Mouse (Mus musculus) midbrain, embryonic 14.5 days (tissue): ENCODE results near the gene Uaca. TPM values are rescaled to one million over a fixed set of nuclear protein-coding genes. Genes with fewer than 3 reads are reported as not detected.

ENCODE experiments used
- ATAC-seq: fragments of 200-750 bp; cut with Nextera tagmentation; 2 replicates; pipeline ENCODE4 v1.8.0; 2017; ENCODE audit warnings: moderate number of reproducible peaks, moderate library complexity; ENCODE audit not compliant: low FRiP score, low TSS enrichment
- DNase-seq: peaks from one replicate; pipeline ENCODE4 v3.0.0-alpha.2; 2015
- H3K27ac ChIP-seq: fragments of 300-500 bp; sonication (generic); replicated peaks from 2 replicates; pipeline ENCODE4 v1.5.1; 2014; ENCODE audit warnings: mild to moderate bottlenecking, low read depth, low read length, moderate library complexity
- H3K27me3 ChIP-seq: fragments of 300-500 bp; sonication (generic); 2 replicates; pipeline ENCODE4 v1.6.1; 2014; ENCODE audit warnings: low read length, control low read depth, mixed read lengths; ENCODE audit not compliant: control insufficient read depth, insufficient read depth
- H3K36me3 ChIP-seq: fragments of 300-500 bp; sonication (generic); 2 replicates; pipeline ENCODE4 v1.6.1; 2014; ENCODE audit warnings: low read length, control low read depth; ENCODE audit not compliant: control insufficient read depth, insufficient read depth
- H3K4me1 ChIP-seq: fragments of 300-500 bp; sonication (generic); 2 replicates; pipeline ENCODE4 v1.6.1; 2014; ENCODE audit warnings: mild to moderate bottlenecking, antibody characterized with exemption, low read length, control low read depth; ENCODE audit not compliant: control insufficient read depth, insufficient read depth
- H3K4me2 ChIP-seq: fragments of 300-500 bp; sonication (generic); 2 replicates; pipeline ENCODE4 v1.6.1; 2014; ENCODE audit warnings: mild to moderate bottlenecking, low read length, moderate library complexity
- H3K4me3 ChIP-seq: fragments of 300-500 bp; sonication (generic); replicated peaks from 2 replicates; pipeline ENCODE4 v1.5.1; 2014; ENCODE audit warnings: low read depth, low read length
- H3K9ac ChIP-seq: fragments of 300-500 bp; sonication (generic); replicated peaks from 2 replicates; pipeline ENCODE4 v1.6.1; 2014; ENCODE audit warnings: mild to moderate bottlenecking, low read length, moderate library complexity
- H3K9me3 ChIP-seq: fragments of 300-500 bp; sonication (generic); 2 replicates; pipeline ENCODE4 v1.6.1; 2016; ENCODE audit warnings: low read length, control low read depth, mixed read lengths; ENCODE audit not compliant: control insufficient read depth
- WGBS: fragments of 180-500 bp; shearing (Covaris S2); extraction: QIAGEN DNeasy Blood & Tissue Kit; methylation state at CpG from one replicate; pipeline ENCODE4 v1.1.7; 2014; 5-methylcytosine and 5-hydroxymethylcytosine counted together
- polyA plus RNA-seq: library from polyadenylated mRNA; unstranded; fragments of >200 nt; fragmentation: Nextera tagmentation; extraction: Ambion mirVana; gene quantifications from 2 replicates; pipeline ENCODE4 v1.2.1, GENCODE M21; 2014

The Uaca gene
- polyA plus RNA-seq, 1 experiment from 2014 or later = 13.8 TPM

GRCm38 (mm10) chr9:60782057-60782789 lies 12.1 kb upstream of the Uaca start:
- Histone ChIP-seq H3K27ac (no peak overlapping the region), H3K4me2 (no peak overlapping the region), H3K27me3 (no peaks in the 10 kb centered on the region), H3K9me3 (no peaks in the 10 kb centered on the region), H3K4me3 (no peak overlapping the region), H3K4me1 (peaks cover 4% of the 10 kb centered on the region), H3K9ac (no peak overlapping the region), H3K36me3 (no peaks in the 10 kb centered on the region)
- DNase-seq (peak; percentile 58), ATAC-seq (no peak)
- whole genome bisulfite sequencing = 53% methylated on average over 9 of the region's 9 CpGs

DNA sequence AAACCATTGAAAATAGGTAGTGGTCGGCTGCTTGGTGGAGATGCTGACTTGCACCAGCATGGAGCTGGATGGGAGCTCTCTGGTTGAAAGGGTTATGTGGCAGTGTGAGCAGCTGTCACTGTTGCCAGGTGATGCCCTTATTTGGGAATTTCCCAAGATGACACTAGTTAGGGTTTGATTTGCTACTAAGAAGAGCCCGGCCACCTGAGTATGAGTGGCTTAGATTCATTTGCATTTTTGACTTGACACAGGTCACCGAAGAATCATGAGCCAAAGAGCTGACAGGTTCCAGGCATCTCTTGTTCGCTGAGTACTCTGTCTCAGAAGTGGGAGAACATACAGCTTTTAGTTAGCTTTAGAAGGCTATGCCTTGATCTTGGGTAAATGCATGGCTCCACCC lies 9.3 kb upstream of the Uaca start:
- Histone ChIP-seq H3K4me1 (peaks cover 4% of the 10 kb centered on the region), H3K27me3 (no peaks in the 10 kb centered on the region), H3K9me3 (no peaks in the 10 kb centered on the region), H3K4me2 (no peak overlapping the region), H3K9ac (no peak overlapping the region), H3K4me3 (no peak overlapping the region), H3K36me3 (no peaks in the 10 kb centered on the region), H3K27ac (no peak overlapping the region)
- WGBS = 73% methylated on average over 4 of the region's 4 CpGs
- DNase-seq (no peak), ATAC-seq (no peak)

DNA sequence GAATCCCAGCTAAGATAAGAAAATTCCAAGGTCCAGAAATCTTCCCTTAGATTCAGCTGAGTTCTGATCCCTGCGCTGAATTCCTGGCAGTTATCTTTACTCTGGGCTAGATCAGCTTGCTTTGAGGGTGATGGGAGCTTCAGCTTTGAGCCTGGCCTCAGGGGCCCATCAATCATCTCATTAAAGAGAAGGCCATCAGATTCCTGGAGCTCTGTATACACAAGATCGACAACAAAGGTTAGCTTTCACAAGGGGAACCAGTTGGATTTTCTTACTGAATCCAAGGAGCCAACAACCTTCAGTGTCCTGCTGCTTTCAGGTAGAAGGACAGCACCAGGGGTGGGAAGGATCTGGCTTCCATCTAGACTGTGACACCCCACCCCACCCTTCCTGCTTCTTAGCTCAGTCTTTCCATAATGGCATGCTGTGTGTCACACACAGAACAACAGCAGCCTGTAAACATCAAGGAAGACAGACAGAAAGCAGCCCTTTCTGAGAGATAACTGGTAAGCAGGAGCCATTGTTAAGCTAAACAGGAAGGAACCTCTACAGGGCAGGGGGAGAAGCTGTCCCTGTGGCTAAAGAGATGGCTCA lies 6.7 kb upstream of the Uaca start:
- ATAC-seq = no peak
- WGBS = 54% methylated on average over 2 of the region's 2 CpGs

GRCm38 (mm10) chr9:60790282-60790681 lies 4.1 kb upstream of the Uaca start:
- Histone ChIP-seq H3K4me3 (no peak overlapping the region), H3K4me1 (no peaks in the 10 kb centered on the region), H3K27me3 (no peaks in the 10 kb centered on the region), H3K9me3 (no peaks in the 10 kb centered on the region), H3K9ac (no peak overlapping the region), H3K4me2 (no peak overlapping the region), H3K36me3 (no peaks in the 10 kb centered on the region), H3K27ac (no peak overlapping the region)
- ATAC-seq (no peak), DNase-seq (no peak)
- 85% methylated on average over 2 of the region's 2 CpGs for WGBS

More for the DNA sequence above, 6.7 kb upstream of the Uaca start:
- Histone ChIP-seq H3K36me3 (no peaks in the 10 kb centered on the region), H3K4me1 (no peaks in the 10 kb centered on the region), H3K27me3 (no peaks in the 10 kb centered on the region), H3K9ac (no peak overlapping the region), H3K4me2 (no peak overlapping the region), H3K9me3 (no peaks in the 10 kb centered on the region), H3K27ac (no peak overlapping the region), H3K4me3 (no peak overlapping the region)
- no peak for DNase-seq

DNA sequence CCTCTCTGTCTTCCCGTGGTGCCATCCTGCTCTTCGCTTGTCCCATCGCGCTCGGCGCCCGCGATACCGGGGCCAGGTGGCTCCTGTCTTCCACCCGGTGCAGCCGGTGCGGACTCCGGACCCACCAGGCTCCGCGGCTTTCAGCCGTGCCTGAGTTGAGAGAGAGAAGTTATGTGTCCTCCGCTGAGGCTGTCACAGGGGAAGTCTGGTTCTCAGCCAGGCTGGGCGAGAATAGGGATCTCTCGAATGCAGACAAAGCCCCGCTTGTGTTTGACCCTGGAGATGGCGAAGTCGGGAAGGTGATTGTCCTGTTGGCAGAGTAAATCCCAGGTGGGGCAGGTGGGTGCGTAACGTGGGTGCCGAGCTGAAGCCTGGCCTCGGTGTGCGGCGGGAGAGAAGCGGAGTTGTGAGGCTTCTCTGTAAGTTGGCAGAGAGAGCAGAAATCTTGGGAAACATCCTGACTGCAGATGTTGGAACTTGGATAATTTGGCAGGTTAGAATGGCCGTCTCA lies 554 bp downstream of the Uaca start:
- Histone ChIP-seq H3K27me3 (no peaks in the 10 kb centered on the region), H3K4me2 (peak overlapping the region; percentile 99), H3K4me3 (peak overlapping the region; percentile 62), H3K36me3 (no peaks in the 10 kb centered on the region), H3K27ac (no peak overlapping the region), H3K9me3 (no peaks in the 10 kb centered on the region), H3K9ac (peak overlapping the region; percentile 60), H3K4me1 (no peaks in the 10 kb centered on the region)
- 1% methylated on average over 30 of the region's 30 CpGs for WGBS
- ATAC-seq (peak; percentile 50; the same call in 1 of the 2 replicates), DNase-seq (peak; percentile 70)

DNA sequence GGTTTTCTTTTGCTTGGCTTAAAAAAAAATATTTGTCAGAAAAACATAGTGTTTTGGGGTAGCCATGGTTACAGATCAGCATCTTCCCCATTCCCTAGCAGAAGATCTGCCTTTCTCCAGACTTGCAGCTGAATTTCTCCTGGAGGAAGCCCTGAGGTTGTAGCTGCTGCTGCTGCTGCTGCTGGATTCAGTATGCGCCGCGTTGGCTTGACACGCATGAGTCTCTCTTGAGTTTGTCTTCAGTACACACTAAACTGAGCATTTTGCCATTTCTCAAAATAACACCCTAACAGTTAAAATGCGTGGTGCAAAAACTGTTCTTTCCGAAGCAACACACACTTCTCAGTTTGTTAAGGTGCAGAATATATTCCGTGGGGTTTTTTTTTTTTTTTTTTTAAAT lies 1.7 kb downstream of the Uaca start:
- H3K27me3 ChIP-seq = no peaks in the 10 kb centered on the region
- DNase-seq (peak; percentile 28), ATAC-seq (no peak)
- no peak overlapping the region for H3K4me3 ChIP-seq
- 84% methylated on average over 7 of the region's 7 CpGs for WGBS
- no peaks in the 10 kb centered on the region for H3K9me3 ChIP-seq
- H3K9ac ChIP-seq = no peak overlapping the region
- H3K4me1 ChIP-seq = no peaks in the 10 kb centered on the region
- H3K4me2 ChIP-seq = no peak overlapping the region
- H3K36me3 ChIP-seq = no peaks in the 10 kb centered on the region
- H3K27ac ChIP-seq = no peak overlapping the region

GRCm38 (mm10) chr9:60797126-60797525 lies 2.8 kb downstream of the Uaca start:
- Histone ChIP-seq H3K4me2 (no peak overlapping the region), H3K4me3 (no peak overlapping the region), H3K36me3 (no peaks in the 10 kb centered on the region), H3K4me1 (no peaks in the 10 kb centered on the region), H3K27ac (no peak overlapping the region), H3K27me3 (no peaks in the 10 kb centered on the region), H3K9ac (no peak overlapping the region), H3K9me3 (no peaks in the 10 kb centered on the region)
- DNase-seq (no peak), ATAC-seq (no peak)
- WGBS = 89% methylated on average over 6 of the region's 6 CpGs

DNA sequence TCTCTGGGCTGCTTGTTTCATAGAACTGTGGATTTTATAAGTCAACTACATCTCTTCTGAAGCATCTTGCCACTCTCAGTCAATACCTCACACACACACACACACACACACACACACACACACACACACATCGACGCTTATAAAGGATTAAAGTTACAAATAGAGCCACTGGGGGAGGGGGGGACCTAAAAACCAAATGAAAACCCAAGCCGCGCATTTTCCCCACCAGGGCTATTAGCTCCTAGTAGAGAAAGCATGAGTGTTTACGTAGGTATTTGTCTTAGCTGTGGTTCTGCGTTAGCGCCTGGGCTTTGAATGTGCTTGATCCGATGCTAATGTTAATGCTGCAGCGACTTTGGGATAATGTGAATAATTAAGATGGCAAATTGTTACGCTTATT lies 4.7 kb downstream of the Uaca start:
- Histone ChIP-seq H3K27ac (no peak overlapping the region), H3K36me3 (no peaks in the 10 kb centered on the region), H3K4me2 (no peak overlapping the region), H3K4me1 (no peaks in the 10 kb centered on the region), H3K27me3 (no peaks in the 10 kb centered on the region), H3K4me3 (no peak overlapping the region), H3K9me3 (no peaks in the 10 kb centered on the region), H3K9ac (no peak overlapping the region)
- DNase-seq (no peak), ATAC-seq (no peak)
- WGBS = 45% methylated on average over 10 of the region's 10 CpGs
